Mouse (Mus musculus): ENCODE measurements around the gene Sept9.
A peak's percentile ranks its signal among the peaks of the same experiment; 100 is the strongest.

Gene Sept9

DNA sequence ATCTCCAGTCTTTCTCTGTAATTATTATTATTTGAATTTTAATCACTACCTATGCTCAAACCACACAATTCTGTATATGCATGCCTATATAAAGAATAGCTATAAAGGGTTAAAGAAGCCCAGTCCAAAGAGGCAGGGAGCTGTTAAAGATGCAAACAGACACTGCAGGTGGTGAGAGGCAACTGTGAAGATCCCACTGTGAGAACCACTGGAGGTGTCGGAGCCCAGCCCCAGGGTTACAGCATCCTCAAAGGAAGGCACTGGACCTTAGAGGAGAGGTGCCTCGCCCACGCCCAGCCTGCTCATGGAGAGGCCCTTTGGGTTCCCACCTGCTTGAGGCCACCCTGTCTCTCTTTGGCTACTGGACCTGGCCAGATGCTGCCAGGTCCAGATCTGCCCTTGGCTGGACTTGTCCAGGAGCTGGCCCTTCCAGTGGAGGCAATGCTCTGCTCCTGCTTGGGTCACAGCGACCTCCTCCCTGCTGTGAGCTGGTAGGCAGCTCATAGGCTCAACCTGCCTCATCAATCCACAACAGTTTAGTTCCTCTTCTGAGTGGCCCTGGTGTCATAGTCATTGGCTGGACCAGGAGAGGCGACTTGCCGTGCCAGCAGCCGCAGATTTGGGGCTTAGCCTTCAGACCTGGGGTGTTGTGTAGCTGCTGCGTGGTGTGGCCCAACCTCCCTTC, 45.7 kb downstream of the Sept9 start:
- DNase-seq (ENCODE audit: low read depth, low spot score) = no peak

GRCm38 (mm10) chr11:117245846-117246245, 46.4 kb downstream of the Sept9 start:
- no peak for DNase-seq (ENCODE audit: low read depth, low spot score)

- DNase-seq (ENCODE audit: low read depth, low spot score) = no peak
Measured at GRCm38 (mm10) chr11:117246286-117246685, 46.8 kb downstream of the Sept9 start.

DNA sequence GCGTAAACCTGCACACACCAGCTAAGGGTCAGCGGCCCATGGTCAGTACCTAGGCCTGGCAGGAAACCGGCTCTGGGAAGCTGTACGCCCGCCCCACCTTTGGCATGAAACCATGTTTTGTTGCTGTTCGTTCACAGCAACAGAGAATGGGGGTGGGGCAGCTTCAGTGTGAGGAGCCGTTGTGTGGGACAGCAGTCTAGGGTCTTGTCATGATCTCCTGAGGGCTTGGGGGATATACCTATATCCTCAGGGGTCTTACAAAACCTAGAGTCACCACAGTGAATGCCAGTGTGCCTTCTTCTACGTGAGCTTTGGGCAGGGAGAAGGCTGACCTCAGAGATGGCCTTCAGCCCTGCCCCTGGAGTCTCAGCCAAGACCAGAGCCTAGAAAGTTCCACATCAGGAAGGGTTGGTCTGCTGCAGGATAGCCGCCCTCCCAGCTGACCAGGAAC, 47.5 kb downstream of the Sept9 start:
- DNase-seq (ENCODE audit: low read depth, low spot score) = no peak

GRCm38 (mm10) chr11:117247541-117247940, 48.1 kb downstream of the Sept9 start:
- no peak for DNase-seq (ENCODE audit: low read depth, low spot score)

DNA sequence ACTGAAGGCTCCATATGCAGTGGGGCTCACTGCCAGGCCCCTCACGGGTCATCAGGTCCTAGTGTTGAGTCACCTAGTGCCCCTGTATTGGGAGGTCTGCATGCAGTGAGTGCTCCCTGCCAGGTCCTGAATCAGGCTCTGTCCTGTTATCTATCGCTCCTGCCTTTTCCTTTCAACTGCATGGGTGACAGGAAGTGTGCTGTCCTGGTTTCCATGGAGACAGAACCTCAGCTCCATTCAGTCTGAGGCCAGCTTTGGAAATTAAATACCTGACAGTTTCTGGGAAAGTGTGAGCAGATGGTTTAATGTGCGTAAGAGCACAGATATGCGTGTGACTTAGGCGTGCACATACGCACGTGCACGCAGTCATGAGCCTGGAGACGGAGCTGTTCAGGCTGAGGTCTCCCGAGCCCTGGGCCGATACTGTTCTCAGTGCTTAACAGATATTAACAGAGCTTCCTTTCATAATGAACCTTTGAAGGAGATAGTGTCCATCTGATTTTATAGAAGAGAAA, 49.3 kb downstream of the Sept9 start:
- no peak for DNase-seq (ENCODE audit: low read depth, low spot score)

DNA sequence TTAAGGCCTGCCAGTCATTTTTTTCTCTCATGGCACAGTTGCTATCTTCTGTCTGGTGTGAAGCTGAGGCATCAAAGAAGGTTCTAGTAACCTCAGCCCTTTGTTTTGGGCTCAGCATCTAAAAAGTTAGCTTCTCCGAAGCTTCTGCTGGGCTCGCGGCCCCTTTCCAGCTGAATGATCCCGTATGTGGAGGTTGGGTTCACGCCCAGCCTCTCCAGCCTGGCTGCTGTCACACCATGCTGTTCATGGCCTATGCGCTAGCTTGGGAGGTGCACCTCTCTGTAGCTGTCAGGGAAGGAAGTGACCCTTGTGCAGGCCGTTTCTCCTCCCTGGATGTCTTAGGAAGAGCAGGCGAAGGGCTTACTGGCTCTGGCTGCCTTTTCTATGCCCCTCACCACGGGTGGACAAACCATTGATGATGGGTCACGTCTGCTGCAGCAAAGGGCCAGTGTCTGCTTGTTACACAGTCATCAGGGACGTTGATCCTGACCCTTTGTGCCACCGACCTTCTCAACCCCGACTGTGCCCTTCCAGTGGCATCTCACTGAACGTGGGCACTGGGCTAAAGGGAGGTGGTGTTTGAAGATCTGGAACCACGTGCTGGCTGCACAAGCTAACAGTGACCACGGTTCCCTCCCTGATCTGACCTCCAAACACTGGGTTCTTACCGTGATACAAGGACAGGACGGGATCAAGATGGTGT, 50.0 kb downstream of the Sept9 start:
- no peak for DNase-seq (ENCODE audit: low read depth, low spot score)

GRCm38 (mm10) chr11:117249985-117250928, 50.8 kb downstream of the Sept9 start:
- no peak for DNase-seq (ENCODE audit: low read depth, low spot score)

- no peak for DNase-seq (ENCODE audit: low read depth, low spot score)
Measured at GRCm38 (mm10) chr11:117251755-117252154, 52.3 kb downstream of the Sept9 start.

GRCm38 (mm10) chr11:117252846-117253245, 53.4 kb downstream of the Sept9 start:
- no peak for DNase-seq (ENCODE audit: low read depth, low spot score)

DNA sequence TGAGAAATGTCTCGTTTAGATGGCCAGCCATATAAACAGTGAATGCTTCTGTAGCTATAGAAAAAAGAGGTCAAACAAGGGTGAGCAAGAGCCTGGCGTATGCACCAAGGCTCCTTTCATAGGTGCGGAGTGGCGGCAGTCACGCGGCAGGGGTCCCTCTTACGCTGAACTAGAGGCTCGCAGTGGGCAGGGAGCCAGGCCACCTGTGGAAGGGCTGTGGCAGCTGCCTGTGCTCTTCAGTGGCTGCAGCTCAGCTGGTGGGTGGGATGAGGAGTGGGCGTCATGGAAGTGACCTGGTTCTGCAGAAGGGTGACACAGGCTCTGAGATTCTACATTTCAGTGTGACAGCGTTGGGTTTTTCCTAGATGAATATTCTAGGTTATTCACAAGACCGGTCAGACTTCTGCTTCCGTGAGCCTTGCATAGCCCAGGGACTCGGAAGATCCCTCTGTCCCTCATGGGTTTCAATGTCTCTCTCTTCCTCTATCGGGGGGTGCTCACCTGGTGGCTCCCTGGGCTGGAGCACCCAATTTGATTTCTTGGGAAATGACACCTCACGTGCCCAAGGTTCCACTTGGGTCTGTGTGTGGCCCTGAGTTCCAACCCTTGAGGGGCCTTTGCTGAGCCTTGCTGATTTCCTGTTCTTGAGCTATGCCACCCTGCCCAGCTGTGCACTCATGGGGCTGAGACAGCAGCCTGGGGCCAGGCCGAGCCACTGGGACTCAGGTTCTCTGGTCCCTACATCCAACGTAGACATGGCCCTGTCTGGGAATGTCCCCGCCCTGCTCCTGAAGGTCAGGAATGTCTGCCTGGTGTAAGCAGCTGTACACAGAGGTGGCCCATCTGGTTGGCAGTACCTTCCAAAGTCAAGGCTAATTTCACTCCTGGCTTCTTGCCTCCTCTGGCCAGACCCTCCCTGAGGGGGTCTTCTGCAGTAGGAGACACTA, 55.0 kb downstream of the Sept9 start:
- DNase-seq (ENCODE audit: low read depth, low spot score) = no peak

DNA sequence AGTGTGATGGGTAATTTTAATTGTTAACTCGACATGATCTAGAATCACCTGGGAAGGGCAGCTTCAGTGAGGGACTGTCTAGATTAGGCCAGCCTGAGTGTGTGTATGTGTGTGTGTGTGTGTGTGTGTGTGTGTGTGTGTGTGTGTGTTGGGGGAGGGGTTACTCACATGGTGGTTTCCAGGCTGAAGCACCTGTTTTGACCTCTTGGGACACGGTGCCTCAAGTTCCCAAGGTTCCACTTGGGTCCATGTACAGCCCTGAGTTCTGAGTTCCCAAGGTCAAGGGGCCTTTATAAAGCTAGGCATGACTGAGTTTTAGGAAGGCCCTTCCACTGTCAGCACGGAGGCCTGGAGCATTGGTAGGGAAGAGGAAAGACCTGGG, 55.6 kb downstream of the Sept9 start:
- no peak for DNase-seq (ENCODE audit: low read depth, low spot score)

GRCm38 (mm10) chr11:117256088-117256487, 56.6 kb downstream of the Sept9 start:
- no peak for DNase-seq (ENCODE audit: low read depth, low spot score)

- DNase-seq (ENCODE audit: low read depth, low spot score) = no peak
Measured at GRCm38 (mm10) chr11:117256840-117257239, 57.4 kb downstream of the Sept9 start.

DNA sequence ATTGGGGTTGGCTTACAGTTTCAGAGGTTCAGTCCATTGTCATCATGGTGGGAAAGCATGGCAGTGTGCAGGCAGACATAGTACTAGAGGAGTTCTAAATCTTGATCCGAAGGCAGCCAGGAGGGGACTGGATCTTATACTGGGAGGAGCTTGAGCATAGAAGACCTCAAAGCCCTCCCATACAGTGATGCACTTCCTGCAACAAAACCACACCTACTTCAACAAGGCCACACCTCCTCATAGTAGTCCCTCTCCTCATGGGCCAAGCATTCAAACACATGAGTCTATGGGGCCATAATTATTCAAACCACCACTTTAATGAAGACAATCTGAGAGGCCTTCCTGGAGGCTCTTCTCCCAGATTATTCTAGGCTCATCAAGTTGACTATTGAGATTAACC, 57.8 kb downstream of the Sept9 start:
- no peak for DNase-seq (ENCODE audit: low read depth, low spot score)

DNA sequence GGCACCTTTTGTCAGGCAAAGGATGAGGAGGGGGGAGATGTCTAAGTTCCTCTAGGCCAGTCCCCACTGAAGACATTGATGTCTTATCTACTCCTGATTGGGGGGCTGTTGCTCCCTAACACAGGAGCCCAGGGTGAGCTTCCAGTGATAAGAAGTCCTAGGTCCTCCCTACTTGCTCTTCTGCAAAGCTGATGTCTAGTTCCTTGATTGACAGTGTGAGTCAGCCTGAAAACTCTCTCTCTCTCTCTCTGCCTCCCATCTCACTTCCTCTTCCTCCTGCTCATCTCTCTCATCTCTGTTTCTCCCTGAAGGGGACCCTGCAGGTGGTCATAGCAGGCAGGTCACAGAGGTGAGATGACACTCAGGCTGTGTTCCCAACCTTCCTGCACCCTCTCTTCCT, 58.4 kb downstream of the Sept9 start:
- peak; percentile 62 for DNase-seq (ENCODE audit: low read depth, low spot score)

GRCm38 (mm10) chr11:117259178-117259960, 59.9 kb downstream of the Sept9 start:
- DNase-seq (ENCODE audit: low read depth, low spot score) = no peak

GRCm38 (mm10) chr11:117260631-117261030, 61.2 kb downstream of the Sept9 start:
- no peak for DNase-seq (ENCODE audit: low read depth, low spot score)

DNA sequence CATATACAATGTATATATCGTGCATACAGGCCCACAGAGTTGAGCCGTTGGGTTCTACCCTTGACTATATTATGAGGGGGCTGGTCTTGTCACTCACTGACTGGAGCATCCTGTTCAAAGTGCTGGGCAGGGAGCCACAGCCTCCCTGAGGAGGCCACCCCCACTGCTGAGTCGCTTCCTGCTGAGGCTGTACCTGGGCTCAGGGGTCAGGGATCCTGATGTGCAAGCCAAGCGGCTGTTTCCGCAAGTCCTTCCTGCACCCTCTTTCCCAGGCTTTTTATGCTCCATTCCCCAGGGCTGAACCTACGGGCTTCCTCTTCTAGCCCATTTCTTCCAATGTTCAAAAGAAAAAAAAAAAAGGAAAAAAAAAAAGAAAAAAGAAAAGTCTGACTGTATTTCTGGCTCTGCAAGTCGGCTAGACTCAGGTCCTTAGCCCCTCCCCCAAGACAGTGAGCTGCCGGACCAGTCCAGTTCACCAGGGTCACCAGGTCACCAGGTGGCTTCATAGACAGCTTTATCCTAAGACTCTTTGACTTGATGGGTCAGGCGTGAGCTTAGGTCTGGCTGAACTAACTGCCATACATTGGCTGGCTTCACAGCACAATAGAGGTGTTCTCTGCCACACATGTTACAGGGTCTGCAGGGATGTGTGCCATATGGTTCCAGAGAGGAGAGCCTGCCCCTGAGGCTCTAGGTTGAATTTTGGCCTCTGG, 63.8 kb downstream of the Sept9 start:
- no peak for DNase-seq (ENCODE audit: low read depth, low spot score)

All from A20 (cell line).